Mouse (Mus musculus) T-helper 17 cell (primary cell): ENCODE measurements around the gene Nadk.

Experiments used
- in situ Hi-C, 2 experiments: fragments of 300-600 bp; cut with MboI, MseI; formaldehyde crosslinking; loops; 1 replicate in 1 of 2; 2 replicates in 1 of 2; pipeline ENCODE4 v1.15.1; 2025; ENCODE audit warnings: high pct_unique_total_duplicates in 2 of 2

The Nadk gene

DNA sequence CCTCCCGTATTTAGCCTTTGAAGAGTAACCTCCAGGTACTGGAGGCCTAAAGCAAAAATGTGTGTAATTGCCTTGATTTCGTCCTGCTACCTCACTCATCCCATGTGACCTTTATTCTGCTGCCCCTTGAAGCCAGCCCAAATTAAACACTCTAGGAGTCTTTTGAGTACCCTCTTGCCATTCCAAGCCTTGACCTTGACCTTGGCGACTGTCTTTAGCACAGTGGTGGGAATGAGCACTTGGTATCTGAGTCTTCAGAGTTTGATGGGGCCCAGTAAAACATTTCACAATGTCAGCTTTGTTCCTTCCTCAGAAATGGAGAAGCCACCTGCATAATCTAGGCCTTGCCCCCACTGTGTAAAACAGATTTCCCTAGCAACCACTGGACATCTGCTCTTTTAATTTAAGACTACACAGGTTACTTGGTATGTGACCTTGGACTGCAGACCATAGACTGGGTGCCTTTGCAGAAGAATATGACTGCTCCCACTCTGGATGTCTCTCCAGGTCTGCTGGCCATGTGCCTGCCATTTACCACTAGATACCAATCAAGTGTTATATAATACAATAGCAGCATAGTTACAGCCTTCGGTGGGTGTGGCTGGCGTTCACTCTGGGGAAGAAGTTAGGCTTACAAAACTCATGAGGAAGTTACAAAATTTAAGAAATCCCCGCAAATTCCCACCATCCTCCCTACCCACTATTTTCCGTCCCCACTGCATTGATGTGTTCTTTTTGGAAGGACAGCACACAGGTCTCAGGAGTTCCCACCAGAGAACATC, at the start of gene Nadk:
Gene Nadk, plus strand, starts transcription at position 718 of the 782 bp plus-strand sequence.
- in situ Hi-C loops: no loop called here

DNA sequence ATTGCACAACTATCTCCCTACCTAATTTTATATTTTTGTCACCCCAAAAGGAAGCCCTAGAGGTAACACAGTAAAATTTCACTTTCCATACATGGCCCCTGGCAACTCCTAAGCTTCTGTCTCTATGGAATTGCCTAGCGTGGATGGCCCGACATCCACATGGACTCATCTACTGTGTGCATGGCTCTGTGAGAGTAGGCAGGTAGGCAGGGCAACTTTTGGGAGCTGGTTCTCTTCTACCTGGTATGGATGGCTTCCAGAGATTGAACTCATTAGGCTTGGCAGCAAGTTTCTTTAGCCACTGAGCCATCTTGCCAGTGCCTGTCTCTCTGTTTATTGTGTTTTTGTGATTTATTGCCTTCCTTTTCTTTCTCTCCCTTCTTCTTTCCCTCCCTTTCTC, 47.4 kb upstream of the Nadk start:
- in situ Hi-C loops: no loop called here

DNA sequence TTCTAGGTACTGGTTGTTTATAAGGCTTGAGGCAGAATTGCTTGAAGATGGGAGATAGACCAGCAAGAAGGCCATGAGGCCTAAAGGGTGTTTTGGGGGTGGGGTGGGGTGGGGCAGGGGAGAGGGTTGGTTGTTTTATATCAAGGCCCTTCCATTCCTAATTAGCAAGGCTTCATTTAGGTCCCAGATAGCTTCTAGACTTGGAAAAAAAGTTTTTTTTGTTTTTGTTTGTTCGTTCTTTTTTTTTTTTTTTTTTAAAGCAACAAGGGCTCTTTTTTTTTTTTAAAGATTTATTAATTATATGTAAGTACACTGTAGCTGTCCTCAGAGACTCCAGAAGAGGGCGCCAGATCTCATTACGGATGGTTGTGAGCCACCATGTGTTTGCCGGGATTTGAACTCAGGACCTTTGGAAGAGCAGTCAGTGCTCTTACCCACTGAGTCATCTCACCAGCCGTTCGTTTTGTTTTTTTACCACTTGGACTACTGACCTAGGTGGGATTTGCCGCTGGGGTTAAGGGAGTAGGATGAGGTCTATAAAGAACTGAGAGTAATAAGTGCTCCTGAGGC, 44.1 kb upstream of the Nadk start:
- in situ Hi-C loops: no loop called here

GRCm38 (mm10) chr4:155522327-155522726, 39.9 kb upstream of the Nadk start:
- in situ Hi-C loops: loop anchor here in 1 of 2 experiments (10.0 kb wide), 1 partner anchor 652 kb away; no protein-coding TSS in a partner anchor

- in situ Hi-C loops: loop anchor here in 1 of 2 experiments (10.0 kb wide), 1 partner anchor 649 kb away; no protein-coding TSS in a partner anchor
Measured at GRCm38 (mm10) chr4:155525751-155526150, 36.4 kb upstream of the Nadk start.

DNA sequence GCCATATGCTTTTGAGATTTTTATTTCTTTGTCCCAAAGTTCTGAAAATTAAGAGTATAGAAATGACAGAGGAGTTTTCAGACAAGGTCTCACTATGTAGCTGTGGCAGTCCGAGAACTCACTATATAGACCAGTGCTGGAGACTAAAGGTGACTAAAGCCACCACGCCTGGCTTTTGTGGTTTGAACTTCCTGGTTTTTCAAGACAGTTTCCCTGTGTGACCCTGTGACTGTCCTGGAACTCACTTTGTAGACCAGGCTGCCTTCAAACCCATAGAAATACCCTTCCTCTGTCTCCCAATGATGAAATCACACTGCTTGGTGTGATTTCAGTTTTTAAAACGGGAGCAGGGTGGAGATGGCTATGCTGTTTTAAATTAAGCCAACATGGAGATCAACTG, 32.9 kb upstream of the Nadk start:
- in situ Hi-C loops: loop anchor here in 1 of 2 experiments (10.0 kb wide), 1 partner anchor 646 kb away; no protein-coding TSS in a partner anchor

GRCm38 (mm10) chr4:155549993-155550392, 12.2 kb upstream of the Nadk start:
- in situ Hi-C loops: no loop called here

DNA sequence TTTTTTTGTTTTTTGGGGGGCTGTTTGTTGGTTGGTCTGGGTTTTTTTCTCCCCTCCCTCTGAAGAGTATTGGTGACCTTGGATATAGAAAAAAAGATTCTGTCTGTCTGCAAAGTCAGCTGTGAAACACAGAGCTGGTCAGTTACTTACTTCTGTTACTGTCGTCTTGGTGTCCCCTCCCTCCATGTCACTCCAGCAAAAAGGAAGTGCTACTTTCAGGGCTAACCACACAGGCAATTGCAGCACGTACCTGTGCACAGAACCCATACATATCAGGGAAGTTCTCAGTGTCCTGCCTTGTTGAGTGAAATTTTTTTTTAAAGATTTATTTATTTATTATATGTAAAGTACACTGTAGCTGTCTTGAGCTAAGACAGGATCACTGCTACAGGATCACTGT, 11.7 kb upstream of the Nadk start:
- in situ Hi-C loops: no loop called here

GRCm38 (mm10) chr4:155551073-155551472, 11.1 kb upstream of the Nadk start:
- in situ Hi-C loops: no loop called here

DNA sequence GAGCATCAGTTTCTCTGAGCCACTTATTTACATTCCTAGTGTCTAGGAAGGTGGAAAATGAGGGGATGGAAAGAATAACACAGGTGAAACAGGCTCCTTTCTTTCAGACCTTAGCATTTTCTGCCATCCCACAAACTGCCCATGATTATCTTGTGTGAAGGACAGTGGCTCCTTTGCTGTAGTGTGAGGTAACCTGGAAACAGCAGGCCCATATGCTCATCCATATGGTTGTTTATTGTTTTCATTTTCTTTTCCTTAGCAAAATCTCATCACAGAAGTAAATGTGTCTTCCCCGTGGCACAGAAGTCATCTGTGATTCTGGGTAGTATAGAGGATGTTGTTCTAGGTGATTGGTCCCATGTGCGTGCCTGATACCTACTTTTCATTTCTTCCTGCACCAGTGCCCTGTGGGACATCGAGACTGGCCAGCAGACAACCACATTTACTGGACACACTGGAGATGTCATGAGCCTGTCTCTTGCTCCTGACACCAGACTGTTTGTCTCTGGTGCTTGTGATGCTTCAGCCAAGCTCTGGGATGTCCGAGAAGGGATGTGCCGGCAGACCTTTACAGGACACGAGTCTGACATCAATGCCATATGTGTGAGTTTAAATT, 9.2 kb upstream of the Nadk start:
- in situ Hi-C loops: no loop called here

GRCm38 (mm10) chr4:155554880-155555279, 7.3 kb upstream of the Nadk start:
- in situ Hi-C loops: no loop called here

DNA sequence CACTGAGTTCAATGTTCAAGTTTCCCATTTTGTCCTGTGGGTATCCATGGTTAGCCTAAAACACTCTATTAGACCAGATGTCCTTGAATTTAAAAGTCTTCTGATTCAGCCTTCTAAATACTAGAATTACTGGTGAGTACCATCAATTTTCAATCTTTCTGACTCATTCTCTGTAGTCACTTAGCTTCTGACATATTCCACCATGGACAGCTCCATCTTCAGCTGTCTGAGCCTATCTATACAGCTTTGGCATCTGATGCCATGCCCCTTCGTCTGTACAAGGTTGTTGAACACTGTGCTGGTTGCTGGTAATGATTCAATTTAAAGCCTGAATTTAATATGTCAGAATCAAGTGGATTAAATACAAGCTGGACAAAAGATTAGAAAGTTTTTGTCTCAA, 6.7 kb upstream of the Nadk start:
- in situ Hi-C loops: no loop called here

DNA sequence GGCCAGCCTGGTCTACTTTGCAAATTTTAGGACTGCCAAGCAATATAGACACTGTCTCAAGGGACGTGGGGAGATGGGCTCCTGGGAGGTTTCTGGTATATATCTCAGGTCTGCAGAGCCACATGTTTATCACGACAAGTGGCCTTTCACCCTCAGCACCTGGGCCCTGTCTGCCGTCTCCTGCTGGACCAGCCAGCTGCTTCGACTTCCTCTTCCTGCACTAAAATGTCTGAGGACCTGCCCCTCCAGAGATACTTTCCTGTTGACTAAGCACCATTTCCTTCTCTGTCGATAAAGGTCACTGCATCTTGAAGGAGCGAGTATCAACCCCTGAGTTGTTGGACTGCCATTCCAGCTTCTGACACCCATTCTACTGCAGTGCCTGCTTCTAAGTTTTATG, 2.7 kb upstream of the Nadk start:
- in situ Hi-C loops: no loop called here

DNA sequence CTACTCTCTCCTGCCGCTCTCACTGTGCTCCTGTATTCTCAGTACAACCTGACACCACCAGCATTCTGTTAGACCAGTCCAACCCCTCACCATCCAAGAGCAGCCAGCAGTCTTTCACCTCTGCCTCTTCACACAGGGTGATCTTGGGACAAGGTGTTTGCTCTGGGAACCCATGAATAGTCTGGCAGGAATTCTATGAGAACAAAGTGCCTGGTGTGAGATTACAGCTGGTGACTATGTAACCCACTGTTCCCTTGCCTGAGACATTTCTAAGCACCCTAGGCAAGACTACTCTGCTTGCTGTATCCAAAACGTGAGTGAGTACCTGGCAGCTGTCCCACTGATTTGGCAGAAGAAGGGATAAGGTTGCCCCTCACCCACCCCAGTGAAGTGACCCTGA, 1.2 kb upstream of the Nadk start:
- in situ Hi-C loops: no loop called here

DNA sequence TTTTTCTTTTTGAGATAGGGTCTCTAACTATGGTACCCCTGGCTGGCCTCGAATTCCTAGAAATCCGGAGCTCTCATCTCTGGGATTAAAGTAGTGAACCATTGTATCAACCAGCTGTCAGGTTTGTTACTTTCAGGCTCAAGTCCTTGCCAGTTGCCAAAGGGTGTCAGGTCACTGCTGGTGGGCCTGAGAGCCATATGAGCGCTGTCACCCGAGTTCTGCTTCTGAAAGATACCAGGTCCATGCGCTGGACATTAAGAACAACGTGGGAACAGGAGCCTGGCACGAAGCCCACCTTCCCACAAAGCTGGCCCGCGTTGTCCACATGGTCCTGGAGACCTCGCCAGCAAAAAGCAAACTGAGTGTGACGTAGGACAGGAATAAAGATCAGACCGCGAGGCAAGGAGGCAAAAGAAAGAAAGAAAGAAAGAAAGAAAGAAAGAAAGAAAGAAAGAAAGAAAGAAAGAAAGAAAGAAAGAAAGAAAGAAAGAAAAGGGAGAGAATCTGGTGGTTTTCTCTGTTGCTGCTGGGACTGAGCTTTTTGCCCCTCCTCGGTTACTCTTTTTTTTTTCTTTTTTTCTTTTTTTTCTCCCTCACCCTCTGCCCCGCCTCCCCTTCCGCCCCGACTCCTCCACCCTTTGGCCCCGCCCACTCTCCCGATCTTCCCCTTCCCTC, 684 bp downstream of the Nadk start:
- in situ Hi-C loops: no loop called here

- in situ Hi-C loops: no loop called here
Measured at GRCm38 (mm10) chr4:155563400-155564231, 1.4 kb downstream of the Nadk start.

DNA sequence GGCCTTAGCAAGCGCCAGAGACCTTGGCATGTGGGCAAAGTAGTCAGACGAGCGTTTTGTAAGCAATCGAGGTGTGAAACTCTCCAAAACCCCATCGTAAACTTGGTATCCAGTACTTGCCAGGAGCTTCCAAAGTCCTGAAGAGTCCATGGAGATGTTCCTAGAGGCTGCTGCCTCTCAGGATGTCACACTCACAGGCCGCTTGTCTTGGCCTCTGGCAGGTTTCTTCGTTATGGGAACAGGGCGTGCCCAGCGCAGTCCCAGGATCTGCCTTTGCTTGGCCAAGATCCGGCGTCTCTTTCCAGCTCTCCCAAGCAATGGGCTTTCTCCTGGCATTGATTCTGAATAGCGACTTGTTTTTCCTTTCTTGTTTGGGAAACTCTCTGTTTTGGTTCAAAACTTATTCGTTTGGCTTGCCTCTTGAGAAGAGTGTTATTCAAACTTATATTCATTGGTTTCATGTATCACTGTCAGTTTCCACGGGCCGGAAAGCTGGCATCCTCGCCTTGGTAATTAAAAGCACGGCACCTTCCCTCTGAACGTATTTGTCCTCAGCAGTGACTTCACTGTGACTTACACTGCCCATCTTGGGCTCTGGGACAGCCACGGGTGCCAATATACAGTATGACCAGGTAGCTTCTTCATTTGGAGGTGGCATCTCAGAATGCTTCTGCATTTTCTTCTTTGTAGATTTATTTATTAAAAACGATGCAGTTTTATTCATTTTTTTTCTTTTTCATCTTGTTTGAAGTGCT, 2.3 kb downstream of the Nadk start:
- in situ Hi-C loops: no loop called here

DNA sequence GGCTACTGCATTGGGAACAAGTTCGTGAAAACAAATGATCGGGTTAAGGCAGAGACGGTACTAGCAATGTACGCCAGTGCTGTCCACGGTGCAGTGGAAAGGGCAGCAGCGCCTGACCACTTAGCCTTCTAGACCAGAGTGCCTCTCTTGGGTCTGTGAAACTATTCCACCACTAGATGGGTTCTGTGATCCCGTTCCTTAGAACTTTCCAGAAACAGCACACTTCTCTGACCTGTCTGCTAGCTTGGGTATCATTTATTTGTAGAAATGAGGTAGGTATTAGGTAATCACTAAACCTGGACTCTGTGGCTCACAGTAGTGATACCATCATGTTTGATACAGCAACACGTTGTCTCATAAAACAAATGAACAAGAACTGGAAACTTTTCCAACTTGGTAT, 4.4 kb downstream of the Nadk start:
- in situ Hi-C loops: no loop called here

DNA sequence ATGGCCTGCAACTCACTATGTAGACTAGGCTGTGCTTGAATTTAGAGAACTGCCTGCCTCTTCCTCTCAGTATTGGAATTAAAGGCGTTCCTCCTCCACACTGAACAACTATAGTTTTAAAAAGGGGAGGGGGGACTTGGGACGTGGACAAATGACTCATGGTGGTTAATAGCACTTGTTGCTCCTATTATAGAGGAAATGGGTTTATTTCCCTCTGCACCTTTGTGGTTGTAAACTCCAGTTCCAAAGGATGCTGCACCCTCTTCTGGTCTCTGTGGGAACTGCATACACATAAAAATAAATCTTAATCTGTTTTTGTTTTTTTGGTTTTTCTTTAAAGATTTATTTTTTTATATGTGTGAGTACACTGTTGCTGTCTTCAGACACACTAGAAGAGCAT, 6.0 kb downstream of the Nadk start:
- in situ Hi-C loops: no loop called here

DNA sequence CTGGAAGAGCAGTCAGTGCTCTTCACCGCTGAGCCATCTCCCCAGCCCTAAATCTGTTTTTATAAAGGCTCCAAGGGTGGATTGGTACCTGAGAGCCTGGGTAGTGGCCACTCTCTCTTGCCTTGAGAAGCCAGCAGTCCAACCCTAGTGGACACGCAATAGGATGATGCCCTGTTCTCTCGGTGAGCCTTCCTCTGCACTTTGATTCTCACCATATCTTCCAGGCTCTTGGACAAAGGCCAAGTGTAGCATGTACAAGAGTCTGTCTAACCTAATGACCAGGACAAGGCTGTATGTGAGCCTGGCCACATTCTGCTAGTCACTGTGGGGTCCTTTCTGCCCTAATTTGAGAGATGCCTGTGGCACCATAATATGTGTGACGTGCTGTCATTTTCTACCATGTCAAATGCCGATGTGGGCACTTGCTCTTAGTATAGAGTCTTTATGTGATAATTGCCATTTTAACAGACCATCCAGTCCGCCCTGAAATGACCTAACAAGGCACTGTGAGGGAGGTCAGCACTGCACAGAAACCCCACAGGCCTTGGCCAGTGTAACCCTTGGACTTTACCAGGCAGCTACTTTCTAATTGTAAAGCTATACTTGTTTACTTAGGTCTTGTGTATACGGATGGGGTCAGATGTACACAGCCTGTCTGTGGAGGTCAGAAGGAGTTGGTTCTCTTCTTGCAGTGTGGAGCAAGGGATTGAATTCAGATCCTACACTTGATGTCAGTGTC, 6.6 kb downstream of the Nadk start:
- in situ Hi-C loops: no loop called here
